Mouse (Mus musculus) MEL (cell line): ENCODE data around the gene Kptn. TPM values are rescaled to one million over a fixed set of nuclear protein-coding genes. Genes with fewer than 3 reads are reported as not detected.
A peak's percentile ranks its signal among the peaks of the same experiment; 100 is the strongest.

Source experiments
- DNase-seq: peaks from one replicate; pipeline ENCODE4 v3.0.0; 2011; ENCODE audit warnings: low read depth, low spot score
- H3K27ac ChIP-seq: 2 replicates; pipeline ENCODE4 v1.5.1; 2012; ENCODE audit warnings: low read depth, mild to moderate bottlenecking, control low read depth, low read length, moderate library complexity; ENCODE audit not compliant: control insufficient read depth
- H3K27me3 ChIP-seq, 2 experiments: fragments of 150-350 bp in 1 of 2; sonication (generic) in 1 of 2; 2 replicates each; pipeline ENCODE4 v1.6.1; 2012; ENCODE audit warnings: low read length in 2 of 2, mild to moderate bottlenecking in 2 of 2, improper control_type of control experiment in 1 of 2, moderate library complexity in 1 of 2; ENCODE audit not compliant: insufficient read depth in 2 of 2, control insufficient read depth in 1 of 2
- H3K36me3 ChIP-seq, 2 experiments: 2 replicates each; pipeline ENCODE4 v1.6.1; 2012 to 2014; ENCODE audit warnings: low read length in 2 of 2, improper control_type of control experiment in 1 of 2, inconsistent platforms in 1 of 2, mild to moderate bottlenecking in 1 of 2; ENCODE audit not compliant: insufficient read depth in 2 of 2, control insufficient read depth in 1 of 2
- H3K4me1 ChIP-seq, 2 experiments: fragments of 150-350 bp in 1 of 2; sonication (generic) in 1 of 2; 2 replicates each; pipeline ENCODE4 v1.6.1; 2012; ENCODE audit warnings: low read length in 2 of 2, improper control_type of control experiment in 1 of 2, mild to moderate bottlenecking in 1 of 2; ENCODE audit not compliant: insufficient read depth in 2 of 2, control insufficient read depth in 1 of 2
- H3K4me3 ChIP-seq, 2 experiments: fragments of 150-350 bp in 1 of 2; sonication (generic) in 1 of 2; 2 replicates each; pipeline ENCODE4 v1.5.1; 2012; ENCODE audit warnings: low read depth in 2 of 2, low read length in 2 of 2, mild to moderate bottlenecking in 2 of 2, moderate library complexity in 2 of 2, control low read depth in 1 of 2, improper control_type of control experiment in 1 of 2; ENCODE audit not compliant: control insufficient read depth in 1 of 2, insufficient read depth in 1 of 2
- H3K79me2 ChIP-seq: 2 replicates; pipeline ENCODE4 v1.6.1; 2012; ENCODE audit warnings: mild to moderate bottlenecking, low read length, moderate library complexity; ENCODE audit not compliant: control insufficient read depth, poor library complexity, insufficient read depth
- H3K9ac ChIP-seq: 2 replicates; pipeline ENCODE4 v1.6.1; 2012; ENCODE audit warnings: low read depth, mild to moderate bottlenecking, control low read depth, low read length, moderate library complexity; ENCODE audit not compliant: control insufficient read depth, poor library complexity, severe bottlenecking
- H3K9me3 ChIP-seq: fragments of 150-350 bp; sonication (generic); replicated peaks from 2 replicates; pipeline ENCODE4 v1.6.1; 2012; ENCODE audit warnings: mild to moderate bottlenecking, low read length, improper control_type of control experiment, moderate library complexity; ENCODE audit not compliant: insufficient read depth
- CHD1 ChIP-seq: IDR thresholded peaks from 2 replicates; pipeline ENCODE4 v1.6.1; 2012; ENCODE audit warnings: low read depth, mild to moderate bottlenecking, inconsistent platforms, low read length, improper control_type of control experiment
- CTCF ChIP-seq, 3 experiments: IDR thresholded peaks in 2 of 3; conservative IDR thresholded peaks in 1 of 3; 2 replicates each; pipeline ENCODE4 v1.5.1; 2011 to 2012; ENCODE audit warnings: low read length in 3 of 3, low read depth in 2 of 3, mild to moderate bottlenecking in 2 of 3, improper control_type of control experiment in 1 of 3, inconsistent platforms in 1 of 3, mixed read lengths in 1 of 3, moderate library complexity in 1 of 3; ENCODE audit not compliant: control insufficient read depth in 1 of 3, insufficient read depth in 1 of 3, poor library complexity in 1 of 3, severe bottlenecking in 1 of 3
- GATA1 ChIP-seq: IDR thresholded peaks from 2 replicates; pipeline ENCODE4 v1.6.1; 2011; ENCODE audit warnings: low read depth, low read length, improper control_type of control experiment
- JUND ChIP-seq: IDR thresholded peaks from 2 replicates; pipeline ENCODE4 v1.6.1; 2011; ENCODE audit warnings: low read depth, mild to moderate bottlenecking, improper control_type of control experiment, low read length
- KAT2A ChIP-seq: conservative IDR thresholded peaks from 2 replicates; pipeline ENCODE4 v1.6.1; 2012; ENCODE audit warnings: low read depth, low read length, improper control_type of control experiment, inconsistent platforms
- MAFK ChIP-seq: IDR thresholded peaks from 2 replicates; pipeline ENCODE4 v1.6.1; 2011; ENCODE audit warnings: low read depth, mild to moderate bottlenecking, low read length, improper control_type of control experiment, borderline replicate concordance
- MAX ChIP-seq: IDR thresholded peaks from 2 replicates; pipeline ENCODE4 v1.6.1; 2011; ENCODE audit warnings: low read length, improper control_type of control experiment
- MAZ ChIP-seq: IDR thresholded peaks from 2 replicates; pipeline ENCODE4 v1.6.1; 2012; ENCODE audit warnings: low read depth, mild to moderate bottlenecking, inconsistent platforms, low read length, improper control_type of control experiment
- MEF2A ChIP-seq: IDR thresholded peaks from 2 replicates; pipeline ENCODE4 v1.6.1; 2014; ENCODE audit warnings: low read depth, mild to moderate bottlenecking, inconsistent platforms, low read length, improper control_type of control experiment; ENCODE audit not compliant: poor library complexity, insufficient replicate concordance, severe bottlenecking; ENCODE audit errors: extremely low read depth
- NELFE ChIP-seq: IDR thresholded peaks from 2 replicates; pipeline ENCODE4 v1.6.1; 2011; ENCODE audit warnings: low read depth, low read length, improper control_type of control experiment
- RAD21 ChIP-seq: IDR thresholded peaks from 2 replicates; pipeline ENCODE4 v1.6.1; 2011; ENCODE audit warnings: mild to moderate bottlenecking, low read depth, low read length, improper control_type of control experiment
- SIN3A ChIP-seq: IDR thresholded peaks from 2 replicates; pipeline ENCODE4 v1.6.1; 2012; ENCODE audit warnings: low read length, improper control_type of control experiment, inconsistent platforms
- SMC3 ChIP-seq: IDR thresholded peaks from 2 replicates; pipeline ENCODE4 v1.6.1; 2011; ENCODE audit warnings: low read depth, low read length, improper control_type of control experiment
- TAL1 ChIP-seq: IDR thresholded peaks from 2 replicates; pipeline ENCODE4 v1.6.1; 2012; ENCODE audit warnings: mild to moderate bottlenecking, inconsistent platforms, low read length, moderate library complexity, mixed read lengths
- TCF12 ChIP-seq: IDR thresholded peaks from 2 replicates; pipeline ENCODE4 v1.6.1; 2014; ENCODE audit warnings: low read depth, mild to moderate bottlenecking, inconsistent platforms, low read length, improper control_type of control experiment, moderate library complexity
- UBTF ChIP-seq: IDR thresholded peaks from 2 replicates; pipeline ENCODE4 v1.6.1; 2012; ENCODE audit warnings: low read depth, mild to moderate bottlenecking, inconsistent platforms, low read length, improper control_type of control experiment, moderate library complexity, borderline replicate concordance; ENCODE audit not compliant: insufficient read depth
- ZKSCAN1 ChIP-seq: IDR thresholded peaks from 2 replicates; pipeline ENCODE4 v1.6.1; 2012; ENCODE audit warnings: low read depth, mild to moderate bottlenecking, inconsistent platforms, low read length, improper control_type of control experiment, moderate library complexity
- ZNF384 ChIP-seq: IDR thresholded peaks from 2 replicates; pipeline ENCODE4 v1.6.1; 2012; ENCODE audit warnings: low read depth, mild to moderate bottlenecking, inconsistent platforms, low read length, improper control_type of control experiment
- polyA plus RNA-seq, 2 experiments: library from polyadenylated mRNA; stranded (reverse) in 1 of 2; unstranded in 1 of 2; fragments of >175 nt in 1 of 2; fragments of >200 nt in 1 of 2; gene quantifications; 2 replicates each; pipeline versions ENCODE4 v1.2.1 to v1.2.4; 2012; ENCODE audit warnings: low replicate concordance in 2 of 2, low read depth in 1 of 2; ENCODE audit not compliant: insufficient read length in 2 of 2, insufficient read depth in 1 of 2, missing spikeins in 1 of 2
- total RNA-seq: library from RNA; depleted of rRNA; stranded (reverse); fragments of 300-350 nt; gene quantifications from 2 replicates; pipeline ENCODE4 v1.2.3, GENCODE M21; 2012

Gene Kptn
- total and polyA plus RNA-seq, 3 experiments, result 17.8 to 19.6 TPM; not detected in 1

DNA sequence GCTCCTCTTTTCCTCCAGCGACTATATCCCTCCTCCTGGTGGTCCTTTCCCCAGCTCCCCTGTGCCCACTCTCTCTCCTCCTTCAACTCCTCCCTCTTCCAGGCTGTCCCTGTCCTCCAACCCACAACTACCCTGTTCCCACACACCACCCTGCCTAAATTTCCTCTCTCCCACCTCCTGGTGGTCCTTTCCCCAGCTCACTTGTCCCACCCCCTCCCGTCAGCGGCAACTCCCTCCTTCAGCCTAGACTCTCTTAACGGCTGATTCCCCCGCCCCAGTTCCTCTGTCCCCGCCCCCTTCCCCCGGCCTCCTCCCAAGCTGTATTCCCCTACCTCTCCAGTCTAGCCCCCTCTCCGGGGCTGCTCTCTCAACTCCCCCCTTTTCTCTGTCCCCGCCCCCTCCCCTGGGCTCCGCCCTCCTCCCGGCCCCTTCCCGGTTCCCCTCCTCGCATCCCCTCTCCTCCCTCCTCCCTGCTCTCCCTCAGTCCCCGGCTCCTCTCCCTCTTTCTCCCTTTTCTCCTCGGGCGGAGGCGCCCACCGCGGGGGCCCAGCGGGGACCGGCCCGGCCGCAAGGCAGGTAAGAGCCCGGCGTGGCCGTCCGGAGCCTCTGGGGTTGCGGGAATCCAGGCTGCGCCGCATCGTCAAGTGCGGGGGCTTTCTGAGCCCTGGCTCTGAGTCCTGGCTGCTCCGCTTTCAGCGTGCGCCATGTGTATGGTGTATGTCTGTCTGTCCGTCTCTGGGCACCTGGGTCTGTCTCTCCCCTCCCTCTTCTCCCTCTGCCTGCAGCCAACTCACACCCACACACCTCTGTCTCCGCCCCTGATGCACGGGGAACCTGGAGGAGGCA lies 10.4 kb downstream of the Kptn start:
- TF ChIP-seq UBTF, result no peak
- no peak for TF ChIP-seq RAD21
- TF ChIP-seq CHD1, result no peak
- no peak for TF ChIP-seq MEF2A
- TF ChIP-seq KAT2A, result no peak
- no peak for TF ChIP-seq ZKSCAN1
- TF ChIP-seq GATA1, result no peak
- TF ChIP-seq SMC3, result no peak
- TF ChIP-seq CTCF (IDR thresholded peaks at IDR 0.05 in 2 of 3, conservative IDR thresholded peaks at IDR 0.05 in 1 of 3; ENCODE audit: control insufficient read depth in 1 of 3, insufficient read depth in 1 of 3, low read depth in 2 of 3, low read length in 3 of 3, poor library complexity in 1 of 3, severe bottlenecking in 1 of 3), result no peak
- Histone ChIP-seq H3K4me1 (peaks cover 0 to 14% of the 10 kb centered on the region in 2 experiments; a peak in 2 of 4 replicates), H3K4me3 (peak overlapping the region; percentile 22 to 30; a peak in 2 of 4 replicates), H3K27ac (no peak overlapping the region), H3K79me2 (no peaks in the 10 kb centered on the region), H3K9ac (no peak overlapping the region), H3K27me3 (no peaks in the 10 kb centered on the region), H3K9me3 (no peaks in the 10 kb centered on the region), H3K36me3 (no peaks in the 10 kb centered on the region)
- DNase-seq, result no peak

DNA sequence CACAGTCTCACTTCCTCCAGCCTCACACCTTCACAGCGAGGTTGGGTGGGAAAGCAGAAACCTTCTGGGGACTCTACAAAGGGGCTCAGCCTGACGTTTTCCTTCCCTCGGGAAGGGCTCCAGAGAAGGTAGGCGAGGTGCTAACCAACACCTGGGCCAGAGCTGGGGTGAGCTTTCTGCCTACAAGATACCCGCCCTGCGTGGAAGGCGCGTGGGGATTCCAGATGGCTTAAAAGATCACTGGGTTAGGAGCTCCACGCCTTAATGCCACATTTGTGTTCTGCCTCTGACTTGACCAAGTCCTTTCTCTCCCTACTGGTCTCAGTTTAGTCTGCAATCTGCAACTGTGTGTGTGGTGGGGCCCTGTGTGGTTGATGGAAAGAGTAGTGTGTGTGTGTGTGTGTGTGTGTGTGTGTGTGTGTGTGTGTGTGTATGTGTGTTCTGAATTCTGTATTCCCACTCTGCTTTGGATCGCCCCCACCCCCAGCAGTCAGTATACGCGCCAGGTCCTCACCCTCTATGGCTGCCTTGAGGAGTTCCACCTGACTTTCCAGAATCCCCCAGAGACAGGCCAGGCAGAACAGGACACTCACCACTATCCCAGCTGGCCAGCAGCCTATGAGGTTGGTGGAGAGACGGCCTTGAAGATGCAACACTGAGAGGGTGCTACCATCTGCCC lies 11.4 kb downstream of the Kptn start:
- H3K27ac ChIP-seq, result no peak overlapping the region
- no peak overlapping the region for H3K9ac ChIP-seq
- H3K4me1 ChIP-seq, result peaks cover 0 to 14% of the 10 kb centered on the region in 2 experiments; a peak in 2 of 4 replicates
- no peak overlapping the region for H3K4me3 ChIP-seq
- no peaks in the 10 kb centered on the region for H3K9me3 ChIP-seq
- DNase-seq, result no peak
- H3K27me3 ChIP-seq, result no peaks in the 10 kb centered on the region
- TF ChIP-seq RAD21, result no peak
- no peak for TF ChIP-seq SIN3A
- no peak for TF ChIP-seq CHD1
- no peak for TF ChIP-seq ZNF384
- no peak for TF ChIP-seq ZKSCAN1
- no peak for TF ChIP-seq JUND
- TF ChIP-seq MEF2A, result no peak
- TF ChIP-seq MAX, result no peak
- TF ChIP-seq TAL1, result no peak
- no peak for TF ChIP-seq MAFK
- TF ChIP-seq NELFE, result no peak
- TF ChIP-seq MAZ, result no peak
- no peak for TF ChIP-seq KAT2A
- no peak for TF ChIP-seq TCF12
- no peaks in the 10 kb centered on the region for H3K79me2 ChIP-seq
- no peaks in the 10 kb centered on the region for H3K36me3 ChIP-seq
